Comparison of ENCODE assay signal across 14 mouse cellular contexts in the genomic region with DNA sequence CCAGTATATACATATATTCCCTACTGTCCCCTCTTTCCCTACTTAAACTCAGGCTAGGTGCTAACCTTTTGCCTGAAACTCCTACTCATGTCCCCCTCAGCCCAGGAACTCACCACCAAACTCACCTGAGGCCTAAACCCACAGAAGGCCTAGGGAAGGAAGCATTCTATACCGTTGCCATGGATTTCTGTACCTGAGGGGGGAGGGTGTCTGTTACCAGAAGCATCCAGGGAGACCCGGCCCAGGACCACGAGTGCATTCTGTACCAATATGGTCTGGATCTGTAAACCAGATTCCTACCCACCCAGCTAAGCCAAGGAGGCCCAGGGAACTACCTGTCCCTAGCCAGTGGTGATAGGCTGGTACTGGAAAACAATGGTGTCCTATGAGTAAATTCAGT. TPM values are rescaled to one million over a fixed set of nuclear protein-coding genes. Genes with fewer than 3 reads are reported as not detected.
DNase-seq lines count a peak whose midpoint lies in the region; ATAC-seq and TF ChIP-seq lines count a peak whose summit lies in the region.
"Had no signal": no experiment of that assay in that cellular context is flagged by ENCODE, and none has a peak within 500 bp of the region (broad histone marks: within the 10 kb centered on the region; RNA-seq: fewer than 3 reads in every experiment).

No protein-coding gene starts in this region.

- no peaks in the 10 kb centered on the region for H3K27me3 ChIP-seq in forebrain, embryonic 10.5 days (ENCODE audit: poor library complexity, severe bottlenecking)
- H3K27me3 ChIP-seq in forebrain, embryonic 16.5 days (replicated peaks; ENCODE audit: control insufficient read depth, insufficient read depth, low read length), result no peaks in the 10 kb centered on the region
- peaks cover 8% of the 10 kb centered on the region; the same call in 1 of the 2 replicates for H3K27me3 ChIP-seq in liver, embryonic 11.5 days (replicated peaks; ENCODE audit: control insufficient read depth, insufficient read depth, low read length)
- no peaks in the 10 kb centered on the region for H3K27me3 ChIP-seq in embryonic facial prominence, embryonic 11.5 days (ENCODE audit: control insufficient read depth, insufficient read depth, low read length)
- no peaks in the 10 kb centered on the region for H3K27me3 ChIP-seq in liver, embryonic 14.5 days (ENCODE audit: control insufficient read depth, insufficient read depth, low read length)
- H3K27me3 ChIP-seq: heart, embryonic 15.5 days had no signal

- no peak for TF ChIP-seq EP300 in liver, embryonic 14.5 days (IDR thresholded peaks at IDR 0.05; ENCODE audit: low read depth)

- H3K27ac ChIP-seq in forebrain, embryonic 10.5 days, result peak overlapping the region; percentile 90
- no peak overlapping the region for H3K27ac ChIP-seq in forebrain, embryonic 16.5 days (ENCODE audit: low read length)
- H3K27ac ChIP-seq in liver, embryonic 11.5 days (ENCODE audit: low read depth, low read length), result peak overlapping the region; percentile 93; the same call in 1 of the 2 replicates
- H3K27ac ChIP-seq in embryonic facial prominence, embryonic 11.5 days (replicated peaks; ENCODE audit: low read depth, low read length), result peak overlapping the region; percentile 84; the same call in 1 of the 2 replicates
- H3K27ac ChIP-seq in liver, embryonic 14.5 days, result peak overlapping the region; percentile 38
- H3K27ac ChIP-seq: gastrocnemius, adult 2 months had no signal

- no peak overlapping the region for H3K4me2 ChIP-seq in forebrain, embryonic 16.5 days (ENCODE audit: low read length)
- peak overlapping the region; percentile 25 for H3K4me2 ChIP-seq in liver, embryonic 11.5 days
- H3K4me2 ChIP-seq in embryonic facial prominence, embryonic 11.5 days (ENCODE audit: low read depth, low read length), result no peak overlapping the region
- H3K4me2 ChIP-seq in liver, embryonic 14.5 days (ENCODE audit: low read depth), result no peak overlapping the region

- H3K9ac ChIP-seq in forebrain, embryonic 16.5 days (replicated peaks; ENCODE audit: low read depth, low read length), result no peak overlapping the region
- no peak overlapping the region for H3K9ac ChIP-seq in liver, embryonic 11.5 days (ENCODE audit: low read depth, low read length)
- no peak overlapping the region for H3K9ac ChIP-seq in embryonic facial prominence, embryonic 11.5 days (replicated peaks; ENCODE audit: low read length)
- no peak overlapping the region for H3K9ac ChIP-seq in liver, embryonic 14.5 days (replicated peaks)

- TF ChIP-seq CTCF in liver, embryonic 14.5 days (IDR thresholded peaks at IDR 0.05; ENCODE audit: low read depth), result no peak

- ATAC-seq in forebrain, embryonic 16.5 days, result no peak
- ATAC-seq in liver, embryonic 11.5 days (replicated peaks; ENCODE audit: low FRiP score), result no peak
- no peak for ATAC-seq in embryonic facial prominence, embryonic 11.5 days (replicated peaks; ENCODE audit: insufficient number of reproducible peaks, low FRiP score, low TSS enrichment, low read depth)
- ATAC-seq in liver, embryonic 14.5 days (ENCODE audit: insufficient read depth), result no peak

- no peak for DNase-seq in forebrain, embryonic 10.5 days (ENCODE audit: extremely low spot score, low spot score)
- DNase-seq in liver, embryonic 11.5 days (ENCODE audit: low spot score), result no peak
- DNase-seq in liver, result no peak
- no peak for DNase-seq in embryonic facial prominence, embryonic 11.5 days (ENCODE audit: low spot score)
- no peak for DNase-seq in liver, embryonic 14.5 days (ENCODE audit: low read depth in 3 of 3, low spot score in 3 of 3)
- no peak for DNase-seq in layer of hippocampus, adult 9-11 months
- no peak for DNase-seq in left cerebral cortex, adult 11 months (ENCODE audit: low spot score)
- DNase-seq: cerebellum, adult 9-11 months; gastrocnemius, adult 2 months; kidney, adult 2 months; right cerebral cortex, postnatal 14 days; thymus, adult 18-20 months had no signal

- H3K4me3 ChIP-seq in forebrain, embryonic 10.5 days, result peak overlapping the region; percentile 84
- H3K4me3 ChIP-seq in forebrain, embryonic 16.5 days (replicated peaks; ENCODE audit: low read length), result no peak overlapping the region
- no peak overlapping the region for H3K4me3 ChIP-seq in liver, embryonic 11.5 days (ENCODE audit: low read depth, low read length)
- H3K4me3 ChIP-seq in embryonic facial prominence, embryonic 11.5 days (ENCODE audit: low read depth, low read length), result no peak overlapping the region
- no peak overlapping the region for H3K4me3 ChIP-seq in liver, embryonic 14.5 days (ENCODE audit: insufficient read depth in 1 of 2, low read depth in 2 of 2, low read length in 2 of 2)

- no peaks in the 10 kb centered on the region for H3K9me3 ChIP-seq in forebrain, embryonic 10.5 days
- H3K9me3 ChIP-seq in forebrain, embryonic 16.5 days (ENCODE audit: control insufficient read depth, low read length), result no peaks in the 10 kb centered on the region
- H3K9me3 ChIP-seq in liver, embryonic 11.5 days (ENCODE audit: control insufficient read depth, low read length), result no peaks in the 10 kb centered on the region
- H3K9me3 ChIP-seq in embryonic facial prominence, embryonic 11.5 days (replicated peaks; ENCODE audit: control insufficient read depth, low read length), result no peaks in the 10 kb centered on the region
- no peaks in the 10 kb centered on the region for H3K9me3 ChIP-seq in liver, embryonic 14.5 days (ENCODE audit: control insufficient read depth, low read length)
- H3K9me3 ChIP-seq: heart, embryonic 15.5 days had no signal

- H3K36me3 ChIP-seq in forebrain, embryonic 10.5 days (replicated peaks), result peaks cover 24% of the 10 kb centered on the region
- H3K36me3 ChIP-seq in forebrain, embryonic 16.5 days (ENCODE audit: control insufficient read depth, insufficient read depth), result no peaks in the 10 kb centered on the region
- peaks cover 5% of the 10 kb centered on the region; the same call in 1 of the 2 replicates for H3K36me3 ChIP-seq in liver, embryonic 11.5 days (ENCODE audit: control insufficient read depth, insufficient read depth, low read length)
- no peaks in the 10 kb centered on the region for H3K36me3 ChIP-seq in embryonic facial prominence, embryonic 11.5 days (replicated peaks; ENCODE audit: control insufficient read depth, insufficient read depth, low read depth, low read length)
- H3K36me3 ChIP-seq in liver, embryonic 14.5 days (replicated peaks; ENCODE audit: control insufficient read depth, insufficient read depth, low read depth), result peaks cover under 1% of the 10 kb centered on the region; the same call in 1 of the 2 replicates
- H3K36me3 ChIP-seq: heart, embryonic 15.5 days had no signal

- WGBS in forebrain, embryonic 10.5 days, result 79% methylated on average over 3 of the region's 3 CpGs
- 70% methylated on average over 3 of the region's 3 CpGs for WGBS in forebrain, embryonic 16.5 days
- 73% methylated on average over 3 of the region's 3 CpGs for WGBS in liver, embryonic 11.5 days
- WGBS in embryonic facial prominence, embryonic 11.5 days, result 74% methylated on average over 3 of the region's 3 CpGs
- WGBS in liver, embryonic 14.5 days (ENCODE audit: insufficient replicate concordance), result 67% methylated on average over 3 of the region's 3 CpGs

- peaks cover 62% of the 10 kb centered on the region for H3K4me1 ChIP-seq in forebrain, embryonic 10.5 days
- peaks cover 14% of the 10 kb centered on the region for H3K4me1 ChIP-seq in forebrain, embryonic 16.5 days (replicated peaks; ENCODE audit: control insufficient read depth, insufficient read depth, low read length)
- peaks cover 47% of the 10 kb centered on the region for H3K4me1 ChIP-seq in liver, embryonic 11.5 days (replicated peaks; ENCODE audit: control insufficient read depth, insufficient read depth, low read length)
- H3K4me1 ChIP-seq in embryonic facial prominence, embryonic 11.5 days (ENCODE audit: control insufficient read depth, insufficient read depth, low read length), result peaks cover 4% of the 10 kb centered on the region; the same call in 1 of the 2 replicates
- peaks cover 31 to 51% of the 10 kb centered on the region in 2 experiments for H3K4me1 ChIP-seq in liver, embryonic 14.5 days (replicated peaks; ENCODE audit: control insufficient read depth in 2 of 2, insufficient read depth in 2 of 2, low read length in 1 of 2)

RNA-seq across cellular contexts. Expression of a gene that starts 0.4 kb away (rescaled TPM):
- polyA plus RNA-seq in forebrain, embryonic 10.5 days (2016; fragmentation: Nextera tagmentation; extraction: Ambion mirVana), result 3.4 and 4.4 TPM in 2 replicates
- 0.76 and 1.2 TPM in 2 replicates for polyA plus RNA-seq in forebrain, embryonic 16.5 days (2015; fragmentation: Nextera tagmentation; extraction: Ambion mirVana)
- 1.8 and 2.6 TPM in 2 replicates for polyA plus RNA-seq in liver, embryonic 11.5 days (2014; fragmentation: Nextera tagmentation; extraction: Ambion mirVana)
- polyA plus RNA-seq in embryonic facial prominence, embryonic 11.5 days (2014; fragmentation: Nextera tagmentation; extraction: Ambion mirVana), result 2.5 and 2.6 TPM in 2 replicates
- 2.0 and 2.3 TPM in 2 replicates for polyA plus RNA-seq in liver, embryonic 14.5 days (2012; rRNA removed)
- polyA plus RNA-seq in liver, embryonic 14.5 days (2014; fragmentation: Nextera tagmentation; extraction: Ambion mirVana), result 0.25 and 0.66 TPM in 2 replicates

RNA-seq across cellular contexts. Expression of a gene that starts 1.4 kb away (rescaled TPM):
- 50.8 and 53.8 TPM in 2 replicates for polyA plus RNA-seq in forebrain, embryonic 10.5 days (2016; fragmentation: Nextera tagmentation; extraction: Ambion mirVana)
- 22.9 and 23.6 TPM in 2 replicates for polyA plus RNA-seq in forebrain, embryonic 16.5 days (2015; fragmentation: Nextera tagmentation; extraction: Ambion mirVana)
- 35.1 TPM in 2 replicates for polyA plus RNA-seq in liver, embryonic 11.5 days (2014; fragmentation: Nextera tagmentation; extraction: Ambion mirVana)
- 33.0 and 34.5 TPM in 2 replicates for polyA plus RNA-seq in embryonic facial prominence, embryonic 11.5 days (2014; fragmentation: Nextera tagmentation; extraction: Ambion mirVana)
- 21.6 and 28.3 TPM in 2 replicates for polyA plus RNA-seq in liver, embryonic 14.5 days (2012; rRNA removed)
- polyA plus RNA-seq in liver, embryonic 14.5 days (2014; fragmentation: Nextera tagmentation; extraction: Ambion mirVana), result 16.8 and 22.4 TPM in 2 replicates

RNA-seq across cellular contexts. Expression of a gene that starts 14.3 kb away (rescaled TPM):
- polyA plus RNA-seq in forebrain, embryonic 10.5 days (2016; fragmentation: Nextera tagmentation; extraction: Ambion mirVana), result 121 and 124 TPM in 2 replicates
- 90.2 and 96.1 TPM in 2 replicates for polyA plus RNA-seq in forebrain, embryonic 16.5 days (2015; fragmentation: Nextera tagmentation; extraction: Ambion mirVana)
- polyA plus RNA-seq in liver, embryonic 11.5 days (2014; fragmentation: Nextera tagmentation; extraction: Ambion mirVana), result 70.9 and 81.0 TPM in 2 replicates
- 63.4 and 76.7 TPM in 2 replicates for polyA plus RNA-seq in embryonic facial prominence, embryonic 11.5 days (2014; fragmentation: Nextera tagmentation; extraction: Ambion mirVana)
- polyA plus RNA-seq in liver, embryonic 14.5 days (2012; rRNA removed), result 10.4 and 14.1 TPM in 2 replicates
- polyA plus RNA-seq in liver, embryonic 14.5 days (2014; fragmentation: Nextera tagmentation; extraction: Ambion mirVana), result 25.7 and 28.3 TPM in 2 replicates

RNA-seq across cellular contexts. Expression of a gene that starts 20.4 kb away (rescaled TPM):
- polyA plus RNA-seq in forebrain, embryonic 10.5 days (2016; fragmentation: Nextera tagmentation; extraction: Ambion mirVana), result 15.5 and 15.6 TPM in 2 replicates
- polyA plus RNA-seq in forebrain, embryonic 16.5 days (2015; fragmentation: Nextera tagmentation; extraction: Ambion mirVana), result 10.0 and 13.9 TPM in 2 replicates
- polyA plus RNA-seq in liver, embryonic 11.5 days (2014; fragmentation: Nextera tagmentation; extraction: Ambion mirVana), result 20.8 and 20.9 TPM in 2 replicates
- 8.2 and 8.7 TPM in 2 replicates for polyA plus RNA-seq in embryonic facial prominence, embryonic 11.5 days (2014; fragmentation: Nextera tagmentation; extraction: Ambion mirVana)
- 15.3 and 20.3 TPM in 2 replicates for polyA plus RNA-seq in liver, embryonic 14.5 days (2012; rRNA removed)
- polyA plus RNA-seq in liver, embryonic 14.5 days (2014; fragmentation: Nextera tagmentation; extraction: Ambion mirVana), result 10.4 and 10.9 TPM in 2 replicates

RNA-seq across cellular contexts. Expression of a gene that starts 20.5 kb away (rescaled TPM):
- polyA plus RNA-seq in forebrain, embryonic 10.5 days (2016; fragmentation: Nextera tagmentation; extraction: Ambion mirVana), result 80.6 and 82.7 TPM in 2 replicates
- polyA plus RNA-seq in forebrain, embryonic 16.5 days (2015; fragmentation: Nextera tagmentation; extraction: Ambion mirVana), result 105 and 113 TPM in 2 replicates
- polyA plus RNA-seq in liver, embryonic 11.5 days (2014; fragmentation: Nextera tagmentation; extraction: Ambion mirVana), result 112 and 118 TPM in 2 replicates
- polyA plus RNA-seq in embryonic facial prominence, embryonic 11.5 days (2014; fragmentation: Nextera tagmentation; extraction: Ambion mirVana), result 91.4 and 91.7 TPM in 2 replicates
- 50.8 and 66.8 TPM in 2 replicates for polyA plus RNA-seq in liver, embryonic 14.5 days (2012; rRNA removed)
- 84.4 and 102 TPM in 2 replicates for polyA plus RNA-seq in liver, embryonic 14.5 days (2014; fragmentation: Nextera tagmentation; extraction: Ambion mirVana)
